Mouse (Mus musculus): ENCODE measurements around the gene Ap1s2. TPM values are rescaled to one million over a fixed set of nuclear protein-coding genes. Genes with fewer than 3 reads are reported as not detected.
A peak's percentile ranks its signal among the peaks of the same experiment; 100 is the strongest.

Ap1s2 gene
- total and polyA plus RNA-seq, 3 experiments: 9.3 to 10.1 TPM; not detected in 1

DNA sequence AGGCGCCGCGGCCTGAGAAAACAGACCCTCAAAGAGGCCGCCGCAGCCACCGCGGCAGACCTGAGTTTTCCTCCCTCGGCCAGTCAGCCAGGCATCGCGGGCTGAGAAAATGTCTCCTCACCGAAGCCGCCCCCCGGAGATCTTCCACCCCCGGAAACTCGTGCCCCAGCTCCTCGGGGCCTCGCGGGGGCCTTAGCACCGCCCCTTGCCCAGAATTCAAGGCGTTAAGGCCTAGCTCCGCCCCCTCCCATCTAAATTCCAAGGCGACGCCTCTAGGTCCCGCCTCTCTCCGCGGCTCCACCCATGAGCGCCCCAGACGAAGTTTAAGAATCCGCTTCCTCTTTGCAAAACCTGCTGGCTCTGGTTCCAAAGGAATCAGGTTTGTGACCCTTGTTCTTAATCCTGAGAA is 49.7 kb downstream of the Ap1s2 start, which contains the start of gene Zrsr2:
Gene Zrsr2 (minus strand): TSS at position 195 of the 409 bp plus-strand sequence.
- peak within 1 kb of the TSS; percentile 98 for H3K9ac ChIP-seq (ENCODE audit: control insufficient read depth, low read depth, low read length, poor library complexity, severe bottlenecking)
- no peaks in the 10 kb centered on the region for H3K9me3 ChIP-seq (replicated peaks; ENCODE audit: insufficient read depth, low read length)
- H3K27me3 ChIP-seq (ENCODE audit: control insufficient read depth in 1 of 2, insufficient read depth in 2 of 2, low read length in 2 of 2): no peaks in the 10 kb centered on the region
- H3K36me3 ChIP-seq (ENCODE audit: control insufficient read depth in 1 of 2, insufficient read depth in 2 of 2, low read length in 2 of 2): peaks cover 26 to 32% of the 10 kb centered on the region in 2 experiments
- peak within 1 kb of the TSS; percentile 89 to 94 for H3K4me3 ChIP-seq (ENCODE audit: control insufficient read depth in 1 of 2, insufficient read depth in 1 of 2, low read depth in 2 of 2, low read length in 2 of 2)
- H3K27ac ChIP-seq (ENCODE audit: control insufficient read depth, low read depth, low read length): peak within 1 kb of the TSS; percentile 99
- TF ChIP-seq KAT2A (conservative IDR thresholded peaks at IDR 0.05; ENCODE audit: low read depth, low read length): peak; percentile 53; the same call in 1 of the 2 replicates
- TF ChIP-seq BHLHE40 (IDR thresholded peaks at IDR 0.05; ENCODE audit: borderline replicate concordance, low read depth, low read length): no peak
- TF ChIP-seq MAX (IDR thresholded peaks at IDR 0.05; ENCODE audit: low read length): peak; percentile 80
- peak; percentile 44 for TF ChIP-seq TCF12 (IDR thresholded peaks at IDR 0.05; ENCODE audit: low read depth, low read length)
- TF ChIP-seq MYC (IDR thresholded peaks at IDR 0.05; ENCODE audit: low read depth, low read length): peak; percentile 82; the same call in 1 of the 2 replicates
- peak; percentile 83 for TF ChIP-seq MXI1 (IDR thresholded peaks at IDR 0.05; ENCODE audit: low read depth, low read length)
- no peak for TF ChIP-seq CHD2 (IDR thresholded peaks at IDR 0.05; ENCODE audit: low read length)
- peak in 1 of 2 experiments; percentile 12; a peak in 1 of 4 replicates for TF ChIP-seq EP300 (IDR thresholded peaks at IDR 0.05; ENCODE audit: low read depth in 1 of 2, low read length in 2 of 2)
- no peak for TF ChIP-seq GABPA (IDR thresholded peaks at IDR 0.05; ENCODE audit: low read depth, low read length)
- no peak for TF ChIP-seq SMC3 (IDR thresholded peaks at IDR 0.05; ENCODE audit: low read depth, low read length)
- no peak for TF ChIP-seq POLR2AphosphoS5 (IDR thresholded peaks at IDR 0.05; ENCODE audit: borderline replicate concordance, low read depth, low read length)
- peak; percentile 81 for TF ChIP-seq HCFC1 (IDR thresholded peaks at IDR 0.05; ENCODE audit: low read depth, low read length)
- no peak for TF ChIP-seq TAL1 (IDR thresholded peaks at IDR 0.05; ENCODE audit: low read length)
- no peak for TF ChIP-seq RCOR1 (IDR thresholded peaks at IDR 0.05; ENCODE audit: low read depth, low read length)
- TF ChIP-seq NRF1 (IDR thresholded peaks at IDR 0.05; ENCODE audit: insufficient read depth, low read depth, low read length, poor library complexity, severe bottlenecking): 0 out of 2 replicates have a peak, but pooled peaks have one; percentile 10
- TF ChIP-seq MAZ (IDR thresholded peaks at IDR 0.05; ENCODE audit: low read depth, low read length): peak; percentile 87
- 0 out of 2 replicates have a peak, but pooled peaks have one; percentile 11 for TF ChIP-seq ETS1 (IDR thresholded peaks at IDR 0.05; ENCODE audit: low read depth, low read length)
- TF ChIP-seq MEF2A (IDR thresholded peaks at IDR 0.05; ENCODE audit: extremely low read depth, insufficient replicate concordance, low read depth, low read length, poor library complexity, severe bottlenecking): no peak
- no peak for TF ChIP-seq GATA1 (IDR thresholded peaks at IDR 0.05; ENCODE audit: low read depth, low read length)
- TF ChIP-seq ZMIZ1 (IDR thresholded peaks at IDR 0.05; ENCODE audit: low read depth, low read length): peak; percentile 64
- no peak for TF ChIP-seq RAD21 (IDR thresholded peaks at IDR 0.05; ENCODE audit: low read depth, low read length)
- no peak for TF ChIP-seq UBTF (IDR thresholded peaks at IDR 0.05; ENCODE audit: borderline replicate concordance, insufficient read depth, low read depth, low read length)
- peak; percentile 61; the same call in 1 of the 2 replicates for TF ChIP-seq ELF1 (IDR thresholded peaks at IDR 0.05; ENCODE audit: low read depth, low read length)
- TF ChIP-seq USF1 (IDR thresholded peaks at IDR 0.05; ENCODE audit: low read depth, low read length): peak; percentile 65
- TF ChIP-seq TBP (IDR thresholded peaks at IDR 0.05; ENCODE audit: low read depth, low read length): peak; percentile 87
- peak; percentile 93 for TF ChIP-seq NELFE (IDR thresholded peaks at IDR 0.05; ENCODE audit: low read depth, low read length)
- TF ChIP-seq ZNF384 (IDR thresholded peaks at IDR 0.05; ENCODE audit: low read depth, low read length): no peak
- no peak for TF ChIP-seq ZKSCAN1 (IDR thresholded peaks at IDR 0.05; ENCODE audit: low read depth, low read length)
- peak; percentile 73 to 80; a peak in 3 of 4 replicates for TF ChIP-seq POLR2A (IDR thresholded peaks at IDR 0.05; ENCODE audit: control insufficient read depth in 1 of 2, insufficient read depth in 1 of 2, low read depth in 1 of 2, low read length in 2 of 2, poor library complexity in 1 of 2)
- TF ChIP-seq SIN3A (IDR thresholded peaks at IDR 0.05; ENCODE audit: low read length): peak; percentile 75
- TF ChIP-seq ZC3H11A (IDR thresholded peaks at IDR 0.05; ENCODE audit: low read depth, low read length): no peak
- peak; percentile 92 for TF ChIP-seq POLR2AphosphoS2 (IDR thresholded peaks at IDR 0.05; ENCODE audit: low read length)
- TF ChIP-seq USF2 (IDR thresholded peaks at IDR 0.05; ENCODE audit: borderline replicate concordance in 1 of 2, insufficient read depth in 1 of 2, low read depth in 1 of 2, low read length in 2 of 2): no peak
- H3K79me2 ChIP-seq (ENCODE audit: control insufficient read depth, insufficient read depth, low read length, poor library complexity): peaks cover 26% of the 10 kb centered on the region
- DNase-seq (ENCODE audit: low read depth, low spot score): peak; percentile 98
- peaks cover 6 to 9% of the 10 kb centered on the region in 2 experiments; a peak in 3 of 4 replicates for H3K4me1 ChIP-seq (ENCODE audit: control insufficient read depth in 1 of 2, insufficient read depth in 2 of 2, low read length in 2 of 2)

All from MEL (cell line).